Mouse (Mus musculus): ENCODE measurements around the gene Tfap2a.

GRCm38 (mm10) chr13:40706612-40707011 lies 31.6 kb downstream of the Tfap2a start:
- TF ChIP-seq CTCF (IDR thresholded peaks at IDR 0.05; ENCODE audit: low read depth) (no peak), EP300 (optimal IDR thresholded peaks at IDR 0.05) (no peak)

Data from stomach, postnatal 0 days (tissue).